Mouse (Mus musculus): ENCODE measurements around the gene Cbr2. TPM values are rescaled to one million over a fixed set of nuclear protein-coding genes. Genes with fewer than 3 reads are reported as not detected.

Gene Cbr2
- total and polyA plus RNA-seq, 3 experiments: not detected

- Histone ChIP-seq H3K27ac (ENCODE audit: control insufficient read depth, low read depth, low read length) (no peak overlapping the region), H3K9me3 (replicated peaks; ENCODE audit: insufficient read depth, low read length) (no peaks in the 10 kb centered on the region), H3K79me2 (ENCODE audit: control insufficient read depth, insufficient read depth, low read length, poor library complexity) (no peaks in the 10 kb centered on the region), H3K36me3 (ENCODE audit: control insufficient read depth in 1 of 2, insufficient read depth in 2 of 2, low read length in 2 of 2) (no peaks in the 10 kb centered on the region; a peak in 1 of 4 replicates), H3K9ac (ENCODE audit: control insufficient read depth, low read depth, low read length, poor library complexity, severe bottlenecking) (no peak overlapping the region), H3K27me3 (ENCODE audit: control insufficient read depth in 1 of 2, insufficient read depth in 2 of 2, low read length in 2 of 2) (no peaks in the 10 kb centered on the region), H3K4me3 (ENCODE audit: control insufficient read depth in 1 of 2, insufficient read depth in 1 of 2, low read depth in 2 of 2, low read length in 2 of 2) (no peak overlapping the region), H3K4me1 (ENCODE audit: control insufficient read depth in 1 of 2, insufficient read depth in 2 of 2, low read length in 2 of 2) (no peaks in the 10 kb centered on the region)
- DNase-seq (ENCODE audit: low read depth, low spot score): no peak
- TF ChIP-seq CHD2 (IDR thresholded peaks at IDR 0.05; ENCODE audit: low read length) (no peak), CTCF (IDR thresholded peaks at IDR 0.05 in 2 of 3, conservative IDR thresholded peaks at IDR 0.05 in 1 of 3; ENCODE audit: control insufficient read depth in 1 of 3, insufficient read depth in 1 of 3, low read depth in 2 of 3, low read length in 3 of 3, poor library complexity in 1 of 3, severe bottlenecking in 1 of 3) (no peak), RAD21 (IDR thresholded peaks at IDR 0.05; ENCODE audit: low read depth, low read length) (no peak), UBTF (IDR thresholded peaks at IDR 0.05; ENCODE audit: borderline replicate concordance, insufficient read depth, low read depth, low read length) (no peak), TBP (IDR thresholded peaks at IDR 0.05; ENCODE audit: low read depth, low read length) (no peak), ZMIZ1 (IDR thresholded peaks at IDR 0.05; ENCODE audit: low read depth, low read length) (no peak)
Measured at GRCm38 (mm10) chr11:120706120-120706519, 25.8 kb downstream of the Cbr2 start.

DNA sequence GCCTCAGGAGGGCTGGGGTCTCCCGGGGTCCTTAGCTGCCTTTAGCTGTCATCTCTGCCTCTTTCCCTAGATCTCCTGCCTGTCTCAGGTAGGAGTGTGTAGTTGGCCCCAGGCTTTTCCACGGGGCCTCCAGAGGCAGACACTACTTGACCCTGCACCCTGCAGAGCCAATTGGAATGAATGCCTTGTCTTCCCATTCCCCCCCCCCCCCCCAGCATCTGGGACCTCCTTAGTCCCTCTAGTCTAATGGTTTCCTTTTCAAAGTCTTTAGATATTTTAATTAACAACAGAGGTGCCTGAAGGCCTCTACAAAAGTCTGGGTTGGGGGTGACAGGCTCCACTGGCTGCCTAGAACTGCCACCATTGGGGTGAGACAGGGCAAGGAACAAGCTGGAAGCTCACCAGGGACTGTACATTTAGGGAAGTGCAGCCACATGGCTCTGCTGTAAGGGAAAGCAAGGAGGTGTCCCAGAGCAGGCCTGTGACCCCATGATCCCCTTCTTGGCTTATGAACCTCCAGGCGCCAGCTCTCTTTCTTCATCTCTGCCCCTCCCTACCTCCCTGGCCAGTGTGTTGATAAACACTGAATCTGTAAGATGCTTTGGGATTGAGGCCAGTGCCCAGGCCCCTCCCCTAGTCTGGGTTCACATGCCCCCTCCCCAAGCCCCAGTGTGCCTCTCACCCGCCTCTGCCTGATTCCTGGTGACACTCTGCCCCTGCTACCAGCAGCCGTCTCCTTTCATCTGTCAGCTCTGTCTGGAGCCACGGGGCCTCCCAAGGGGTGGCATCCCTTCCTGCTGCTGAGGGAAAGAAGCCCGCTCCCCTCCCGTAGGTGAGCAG is 27.2 kb downstream of the Cbr2 start:
- Histone ChIP-seq H3K36me3 (ENCODE audit: control insufficient read depth in 1 of 2, insufficient read depth in 2 of 2, low read length in 2 of 2) (no peaks in the 10 kb centered on the region; a peak in 1 of 4 replicates), H3K27me3 (ENCODE audit: control insufficient read depth in 1 of 2, insufficient read depth in 2 of 2, low read length in 2 of 2) (no peaks in the 10 kb centered on the region), H3K79me2 (ENCODE audit: control insufficient read depth, insufficient read depth, low read length, poor library complexity) (no peaks in the 10 kb centered on the region), H3K9me3 (replicated peaks; ENCODE audit: insufficient read depth, low read length) (no peaks in the 10 kb centered on the region), H3K27ac (ENCODE audit: control insufficient read depth, low read depth, low read length) (no peak overlapping the region), H3K4me1 (ENCODE audit: control insufficient read depth in 1 of 2, insufficient read depth in 2 of 2, low read length in 2 of 2) (no peaks in the 10 kb centered on the region), H3K4me3 (ENCODE audit: control insufficient read depth in 1 of 2, insufficient read depth in 1 of 2, low read depth in 2 of 2, low read length in 2 of 2) (no peak overlapping the region), H3K9ac (ENCODE audit: control insufficient read depth, low read depth, low read length, poor library complexity, severe bottlenecking) (no peak overlapping the region)
- no peak for TF ChIP-seq SIN3A (IDR thresholded peaks at IDR 0.05; ENCODE audit: low read length)
- TF ChIP-seq NRF1 (IDR thresholded peaks at IDR 0.05; ENCODE audit: insufficient read depth, low read depth, low read length, poor library complexity, severe bottlenecking): no peak
- TF ChIP-seq EP300 (IDR thresholded peaks at IDR 0.05; ENCODE audit: low read depth in 1 of 2, low read length in 2 of 2): no peak
- no peak for TF ChIP-seq RAD21 (IDR thresholded peaks at IDR 0.05; ENCODE audit: low read depth, low read length)
- no peak for TF ChIP-seq MXI1 (IDR thresholded peaks at IDR 0.05; ENCODE audit: low read depth, low read length)
- no peak for TF ChIP-seq CTCF (IDR thresholded peaks at IDR 0.05 in 2 of 3, conservative IDR thresholded peaks at IDR 0.05 in 1 of 3; ENCODE audit: control insufficient read depth in 1 of 3, insufficient read depth in 1 of 3, low read depth in 2 of 3, low read length in 3 of 3, poor library complexity in 1 of 3, severe bottlenecking in 1 of 3)
- no peak for TF ChIP-seq USF1 (IDR thresholded peaks at IDR 0.05; ENCODE audit: low read depth, low read length)
- TF ChIP-seq RCOR1 (IDR thresholded peaks at IDR 0.05; ENCODE audit: low read depth, low read length): no peak
- TF ChIP-seq UBTF (IDR thresholded peaks at IDR 0.05; ENCODE audit: borderline replicate concordance, insufficient read depth, low read depth, low read length): no peak
- DNase-seq (ENCODE audit: low read depth, low spot score): no peak
